Mouse (Mus musculus): Measurements from ENCODE around the gene Zfp865. TPM values are rescaled to one million over a fixed set of nuclear protein-coding genes. Genes with fewer than 3 reads are reported as not detected.
"Not testable (repeated sequence)": the region's sequence is repeated elsewhere in the genome, so short reads cannot be mapped to it uniquely, and the experiment has no call there.

Zfp865 gene
- 10 to 100 TPM; 25.0 to 38.6 (median 30.3) TPM for total RNA-seq (2022)

- DNase-seq, result peak; percentile 99
These were observed at the start of gene Zfp865, which contains the start of gene Ccdc106 for GRCm38 (mm10) chr7:5020000-5020681. Gene Zfp865, plus strand, starts transcription at chr7:5020376. Gene Ccdc106, plus strand, starts transcription at chr7:5020553.

DNA sequence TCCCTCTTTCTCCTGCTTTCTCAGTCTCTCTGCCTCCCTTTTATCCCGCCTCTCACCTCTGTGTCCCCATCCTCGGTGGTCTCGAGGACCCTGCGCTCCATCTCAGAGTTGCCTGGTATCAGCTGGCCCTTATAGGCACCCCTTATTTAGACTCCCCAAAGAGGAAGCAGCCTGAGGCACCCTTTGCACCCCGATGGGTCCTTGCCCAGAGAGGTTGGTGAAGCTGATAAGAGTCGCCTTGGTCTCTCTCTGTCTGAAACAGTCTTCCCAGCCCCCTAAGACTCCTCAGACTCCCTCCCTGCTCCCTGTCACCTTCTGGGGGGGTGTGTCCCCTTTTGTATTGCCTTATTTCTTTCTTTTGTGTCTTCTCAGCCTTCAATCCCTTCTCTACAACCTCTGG lies 49.1 kb upstream of the Zfp865 start, which contains the start of gene Sbk3:
Sbk3 (minus strand) TSS at position 101 of the 400 bp plus-strand sequence.
- no peak for DNase-seq

GRCm38 (mm10) chr7:4971710-4972109 lies 48.5 kb upstream of the Zfp865 start:
- DNase-seq, result no peak

DNA sequence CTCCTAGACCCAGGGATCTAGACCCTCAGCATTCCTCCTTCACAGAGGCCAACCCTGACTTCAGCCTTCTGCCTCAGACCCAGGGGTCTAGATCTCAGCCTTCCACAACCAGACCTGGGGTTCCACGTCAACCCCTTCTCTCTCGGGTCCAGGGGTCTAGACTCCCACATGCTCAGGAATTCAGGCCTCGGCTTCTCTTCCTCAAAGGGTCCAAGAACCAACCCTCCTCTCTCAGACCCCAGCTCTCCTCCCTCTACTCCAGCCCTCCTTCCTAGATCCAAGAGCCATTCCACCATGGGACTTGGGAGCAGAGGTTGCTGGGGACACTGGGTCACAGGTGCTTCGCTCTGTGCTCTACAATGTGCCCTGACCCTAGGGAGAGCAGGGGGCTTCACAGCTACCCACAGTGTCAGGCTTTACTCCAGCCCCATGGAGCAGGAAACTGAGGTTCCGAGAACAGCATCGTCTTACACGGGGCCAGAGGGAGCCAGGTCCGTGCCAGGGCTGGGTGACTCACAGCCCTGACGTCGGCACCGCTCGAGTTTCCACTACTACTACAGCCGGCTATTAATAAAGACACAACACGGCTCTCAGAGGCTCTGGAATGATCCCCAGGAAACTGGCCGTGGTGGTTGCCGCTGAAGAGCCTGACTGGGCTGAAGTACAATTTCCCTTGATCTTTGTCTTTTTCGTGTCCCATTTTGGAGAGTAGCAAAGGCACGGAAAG lies 47.7 kb upstream of the Zfp865 start:
- peak; percentile 77 for DNase-seq

GRCm38 (mm10) chr7:4975455-4975854 lies 44.7 kb upstream of the Zfp865 start:
- no peak for DNase-seq

- no peak for DNase-seq
These were observed 43.3 kb upstream of the Zfp865 start for GRCm38 (mm10) chr7:4976832-4977231.

- no peak for DNase-seq
These were observed 31.9 kb upstream of the Zfp865 start for GRCm38 (mm10) chr7:4988250-4988649.

- DNase-seq, result no peak
These were observed 26.7 kb upstream of the Zfp865 start for GRCm38 (mm10) chr7:4993347-4993998.

- no peak for DNase-seq
These were observed 26.0 kb upstream of the Zfp865 start for GRCm38 (mm10) chr7:4993999-4994788.

- DNase-seq, result no peak
These were observed 24.7 kb upstream of the Zfp865 start for GRCm38 (mm10) chr7:4995268-4996002.

GRCm38 (mm10) chr7:4996003-4996895 lies 23.9 kb upstream of the Zfp865 start, which contains the start of gene Zfp579:
Gene Zfp579, minus strand, starts transcription at chr7:4996158.
- DNase-seq, result peak; percentile 86

- no peak for DNase-seq
These were observed 23.2 kb upstream of the Zfp865 start for GRCm38 (mm10) chr7:4996934-4997333.

- no peak for DNase-seq
These were observed 20.3 kb upstream of the Zfp865 start for GRCm38 (mm10) chr7:4999876-5000275.

DNA sequence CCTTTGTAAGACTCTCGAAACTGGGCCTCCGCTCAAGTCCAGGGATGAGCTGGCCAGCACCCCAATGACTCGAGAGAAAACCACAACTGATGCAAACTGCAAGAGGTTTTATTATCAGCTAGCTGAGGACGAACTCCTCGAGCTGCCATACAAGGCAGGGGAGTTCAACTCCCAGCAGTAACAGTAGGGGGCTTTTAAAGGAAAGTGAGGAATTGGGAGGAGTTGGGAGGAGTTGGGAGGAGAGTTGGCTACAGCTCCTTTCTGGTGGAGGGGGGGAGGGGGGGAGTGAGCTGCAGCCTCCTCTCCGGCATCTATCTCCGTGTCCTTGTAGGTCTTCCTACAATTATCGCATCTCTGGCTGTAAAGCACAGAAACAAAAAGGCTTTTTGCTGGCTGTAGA lies 17.3 kb upstream of the Zfp865 start:
- DNase-seq, result not testable (repeated sequence)

- DNase-seq, result no peak
These were observed 11.9 kb upstream of the Zfp865 start for GRCm38 (mm10) chr7:5008229-5008628.

DNA sequence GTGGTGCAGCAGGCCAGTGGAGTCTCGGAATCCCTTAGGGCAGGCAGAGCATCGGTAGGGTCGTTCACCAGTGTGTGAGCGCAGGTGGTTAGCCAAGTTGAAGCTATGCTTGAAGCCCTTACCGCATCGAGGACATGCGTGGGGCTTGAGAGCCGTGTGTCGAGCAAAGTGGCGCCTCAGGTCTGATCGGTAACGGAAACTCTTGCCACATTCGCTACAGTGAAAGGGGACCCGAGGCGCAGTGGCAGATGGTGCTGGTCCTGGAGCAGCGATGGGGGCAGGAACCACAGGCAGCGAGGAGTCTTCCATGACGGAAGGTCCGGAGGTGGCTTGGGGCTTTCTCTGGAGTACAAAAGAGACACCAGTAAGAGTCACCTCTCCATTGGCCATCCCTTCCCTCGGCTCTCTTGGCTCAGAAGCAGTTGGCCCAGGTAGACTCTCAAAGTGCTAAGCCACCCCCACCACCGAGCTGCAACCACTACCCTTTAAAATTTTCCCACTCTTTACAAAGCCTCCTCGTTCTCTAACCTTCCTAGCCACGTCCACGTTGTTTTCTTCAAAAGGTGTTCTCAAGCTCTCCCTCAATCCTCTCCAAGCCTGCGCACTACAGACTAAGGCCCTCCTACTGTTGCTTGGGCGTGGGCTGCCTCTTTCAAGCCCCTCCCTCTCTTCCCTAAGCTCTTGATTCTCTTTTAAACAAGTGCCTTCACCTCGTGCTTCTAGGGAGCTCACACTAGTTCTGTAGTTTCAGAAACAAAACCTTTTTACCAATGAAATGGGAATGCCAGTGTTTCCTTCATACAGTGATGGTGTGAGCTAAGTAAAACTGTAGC lies 7.3 kb upstream of the Zfp865 start:
- no peak for DNase-seq

DNA sequence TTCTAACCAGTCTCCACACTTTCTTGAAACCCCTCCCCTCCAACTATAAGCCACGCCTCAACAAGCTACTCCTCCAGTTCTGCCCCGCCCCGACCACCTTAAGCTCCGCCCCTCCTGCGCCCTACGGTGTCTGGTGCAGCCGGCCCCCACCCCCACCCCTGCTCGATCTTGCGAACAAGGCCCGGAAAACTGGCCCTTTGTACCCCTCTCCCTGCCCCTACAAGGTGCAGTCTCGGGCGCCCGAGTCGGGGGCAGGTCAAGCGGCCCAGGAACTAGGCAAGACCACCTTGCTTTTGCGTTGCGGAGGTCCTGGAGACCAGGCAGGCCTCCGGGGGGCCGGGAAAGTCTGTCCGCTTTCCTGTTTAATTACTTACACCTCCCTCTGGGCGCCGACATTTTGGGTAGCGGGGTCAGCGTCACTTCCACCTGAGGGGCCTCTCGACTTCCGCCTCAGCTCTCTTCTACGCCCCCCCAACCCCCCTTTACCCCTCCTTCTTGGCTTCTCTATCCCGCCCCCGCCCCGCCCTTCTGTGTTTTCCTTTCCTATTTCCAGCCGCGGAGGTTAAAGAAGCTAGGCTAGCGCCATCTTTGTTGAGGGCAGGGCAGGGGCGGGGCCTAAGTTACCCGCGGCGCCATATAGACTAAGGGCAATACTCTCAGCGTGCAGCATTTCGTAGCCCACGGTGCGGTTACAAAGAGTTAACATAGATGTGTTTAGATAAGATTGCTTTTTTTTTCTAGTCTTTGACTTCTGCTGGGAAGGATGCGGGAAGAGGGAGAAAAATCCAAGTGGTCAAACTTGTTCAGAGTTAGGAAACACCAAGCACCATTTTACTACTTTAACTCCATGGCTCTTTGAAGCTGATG lies 5.7 kb upstream of the Zfp865 start, which contains the start of the genes Zfp524 and Fiz1:
Zfp524 (plus strand) TSS at position 165 of the 867 bp plus-strand sequence.
Fiz1 (minus strand) TSS at position 447 of the 867 bp plus-strand sequence.
- DNase-seq, result peak; percentile 92

Data from adrenal gland, adult 8-10 months (tissue).